Mouse (Mus musculus) MEL (cell line): Measurements from ENCODE around the gene Ing5. TPM values are rescaled to one million over a fixed set of nuclear protein-coding genes. Genes with fewer than 3 reads are reported as not detected.
"Not testable (repeated sequence)": the region's sequence is repeated elsewhere in the genome, so short reads cannot be mapped to it uniquely, and the experiment has no call there.

Experiments
- DNase-seq: peaks from one replicate; pipeline ENCODE4 v3.0.0; 2011; ENCODE audit warnings: low read depth, low spot score
- H3K27ac ChIP-seq: 2 replicates; pipeline ENCODE4 v1.5.1; 2012; ENCODE audit warnings: low read depth, mild to moderate bottlenecking, control low read depth, low read length, moderate library complexity; ENCODE audit not compliant: control insufficient read depth
- H3K27me3 ChIP-seq, 2 experiments: fragments of 150-350 bp in 1 of 2; sonication (generic) in 1 of 2; 2 replicates each; pipeline ENCODE4 v1.6.1; 2012; ENCODE audit warnings: low read length in 2 of 2, mild to moderate bottlenecking in 2 of 2, improper control_type of control experiment in 1 of 2, moderate library complexity in 1 of 2; ENCODE audit not compliant: insufficient read depth in 2 of 2, control insufficient read depth in 1 of 2
- H3K36me3 ChIP-seq, 2 experiments: 2 replicates each; pipeline ENCODE4 v1.6.1; 2012 to 2014; ENCODE audit warnings: low read length in 2 of 2, improper control_type of control experiment in 1 of 2, inconsistent platforms in 1 of 2, mild to moderate bottlenecking in 1 of 2; ENCODE audit not compliant: insufficient read depth in 2 of 2, control insufficient read depth in 1 of 2
- H3K4me1 ChIP-seq, 2 experiments: fragments of 150-350 bp in 1 of 2; sonication (generic) in 1 of 2; 2 replicates each; pipeline ENCODE4 v1.6.1; 2012; ENCODE audit warnings: low read length in 2 of 2, improper control_type of control experiment in 1 of 2, mild to moderate bottlenecking in 1 of 2; ENCODE audit not compliant: insufficient read depth in 2 of 2, control insufficient read depth in 1 of 2
- H3K4me3 ChIP-seq, 2 experiments: fragments of 150-350 bp in 1 of 2; sonication (generic) in 1 of 2; 2 replicates each; pipeline ENCODE4 v1.5.1; 2012; ENCODE audit warnings: low read depth in 2 of 2, low read length in 2 of 2, mild to moderate bottlenecking in 2 of 2, moderate library complexity in 2 of 2, control low read depth in 1 of 2, improper control_type of control experiment in 1 of 2; ENCODE audit not compliant: control insufficient read depth in 1 of 2, insufficient read depth in 1 of 2
- H3K79me2 ChIP-seq: 2 replicates; pipeline ENCODE4 v1.6.1; 2012; ENCODE audit warnings: mild to moderate bottlenecking, low read length, moderate library complexity; ENCODE audit not compliant: control insufficient read depth, poor library complexity, insufficient read depth
- H3K9ac ChIP-seq: 2 replicates; pipeline ENCODE4 v1.6.1; 2012; ENCODE audit warnings: low read depth, mild to moderate bottlenecking, control low read depth, low read length, moderate library complexity; ENCODE audit not compliant: control insufficient read depth, poor library complexity, severe bottlenecking
- H3K9me3 ChIP-seq: fragments of 150-350 bp; sonication (generic); replicated peaks from 2 replicates; pipeline ENCODE4 v1.6.1; 2012; ENCODE audit warnings: mild to moderate bottlenecking, low read length, improper control_type of control experiment, moderate library complexity; ENCODE audit not compliant: insufficient read depth
- CHD1 ChIP-seq: IDR thresholded peaks from 2 replicates; pipeline ENCODE4 v1.6.1; 2012; ENCODE audit warnings: low read depth, mild to moderate bottlenecking, inconsistent platforms, low read length, improper control_type of control experiment
- ELF1 ChIP-seq: IDR thresholded peaks from 2 replicates; pipeline ENCODE4 v1.6.1; 2014; ENCODE audit warnings: low read depth, mild to moderate bottlenecking, inconsistent platforms, low read length, improper control_type of control experiment, moderate library complexity
- EP300 ChIP-seq, 2 experiments: IDR thresholded peaks; 2 replicates each; pipeline ENCODE4 v1.6.1; 2011; ENCODE audit warnings: improper control_type of control experiment in 2 of 2, low read length in 2 of 2, low read depth in 1 of 2, mild to moderate bottlenecking in 1 of 2
- ETS1 ChIP-seq: IDR thresholded peaks from 2 replicates; pipeline ENCODE4 v1.6.1; 2012; ENCODE audit warnings: low read depth, mild to moderate bottlenecking, inconsistent platforms, low read length, improper control_type of control experiment, moderate library complexity
- GATA1 ChIP-seq: IDR thresholded peaks from 2 replicates; pipeline ENCODE4 v1.6.1; 2011; ENCODE audit warnings: low read depth, low read length, improper control_type of control experiment
- KAT2A ChIP-seq: conservative IDR thresholded peaks from 2 replicates; pipeline ENCODE4 v1.6.1; 2012; ENCODE audit warnings: low read depth, low read length, improper control_type of control experiment, inconsistent platforms
- MAFK ChIP-seq: IDR thresholded peaks from 2 replicates; pipeline ENCODE4 v1.6.1; 2011; ENCODE audit warnings: low read depth, mild to moderate bottlenecking, low read length, improper control_type of control experiment, borderline replicate concordance
- MAX ChIP-seq: IDR thresholded peaks from 2 replicates; pipeline ENCODE4 v1.6.1; 2011; ENCODE audit warnings: low read length, improper control_type of control experiment
- MAZ ChIP-seq: IDR thresholded peaks from 2 replicates; pipeline ENCODE4 v1.6.1; 2012; ENCODE audit warnings: low read depth, mild to moderate bottlenecking, inconsistent platforms, low read length, improper control_type of control experiment
- MEF2A ChIP-seq: IDR thresholded peaks from 2 replicates; pipeline ENCODE4 v1.6.1; 2014; ENCODE audit warnings: low read depth, mild to moderate bottlenecking, inconsistent platforms, low read length, improper control_type of control experiment; ENCODE audit not compliant: poor library complexity, insufficient replicate concordance, severe bottlenecking; ENCODE audit errors: extremely low read depth
- MYB ChIP-seq: IDR thresholded peaks from 2 replicates; pipeline ENCODE4 v1.6.1; 2011; ENCODE audit warnings: mild to moderate bottlenecking, low read depth, low read length, improper control_type of control experiment
- POLR2AphosphoS5 ChIP-seq: IDR thresholded peaks from 2 replicates; pipeline ENCODE4 v1.6.1; 2012; ENCODE audit warnings: low read depth, borderline replicate concordance, mild to moderate bottlenecking, inconsistent platforms, low read length, moderate library complexity, mixed read lengths
- RCOR1 ChIP-seq: IDR thresholded peaks from 2 replicates; pipeline ENCODE4 v1.6.1; 2012; ENCODE audit warnings: low read depth, mild to moderate bottlenecking, inconsistent platforms, low read length, improper control_type of control experiment
- SIN3A ChIP-seq: IDR thresholded peaks from 2 replicates; pipeline ENCODE4 v1.6.1; 2012; ENCODE audit warnings: low read length, improper control_type of control experiment, inconsistent platforms
- SMC3 ChIP-seq: IDR thresholded peaks from 2 replicates; pipeline ENCODE4 v1.6.1; 2011; ENCODE audit warnings: low read depth, low read length, improper control_type of control experiment
- TBP ChIP-seq: IDR thresholded peaks from 2 replicates; pipeline ENCODE4 v1.8.0; 2011; ENCODE audit warnings: low read depth, low read length, improper control_type of control experiment
- TCF12 ChIP-seq: IDR thresholded peaks from 2 replicates; pipeline ENCODE4 v1.6.1; 2014; ENCODE audit warnings: low read depth, mild to moderate bottlenecking, inconsistent platforms, low read length, improper control_type of control experiment, moderate library complexity
- USF1 ChIP-seq: IDR thresholded peaks from 2 replicates; pipeline ENCODE4 v1.6.1; 2014; ENCODE audit warnings: low read depth, mild to moderate bottlenecking, inconsistent platforms, low read length, improper control_type of control experiment, moderate library complexity
- USF2 ChIP-seq, 2 experiments: IDR thresholded peaks; 2 replicates each; pipeline ENCODE4 v1.6.1; 2011 to 2012; ENCODE audit warnings: improper control_type of control experiment in 2 of 2, low read length in 2 of 2, borderline replicate concordance in 1 of 2, inconsistent platforms in 1 of 2, low read depth in 1 of 2, mild to moderate bottlenecking in 1 of 2; ENCODE audit not compliant: insufficient read depth in 1 of 2
- ZC3H11A ChIP-seq: IDR thresholded peaks from 2 replicates; pipeline ENCODE4 v1.6.1; 2012; ENCODE audit warnings: low read depth, mild to moderate bottlenecking, inconsistent platforms, low read length, improper control_type of control experiment
- ZMIZ1 ChIP-seq: IDR thresholded peaks from 2 replicates; pipeline ENCODE4 v1.6.1; 2012; ENCODE audit warnings: low read depth, mild to moderate bottlenecking, inconsistent platforms, low read length, improper control_type of control experiment, moderate library complexity
- ZNF384 ChIP-seq: IDR thresholded peaks from 2 replicates; pipeline ENCODE4 v1.6.1; 2012; ENCODE audit warnings: low read depth, mild to moderate bottlenecking, inconsistent platforms, low read length, improper control_type of control experiment
- polyA plus RNA-seq, 2 experiments: library from polyadenylated mRNA; stranded (reverse) in 1 of 2; unstranded in 1 of 2; fragments of >175 nt in 1 of 2; fragments of >200 nt in 1 of 2; gene quantifications; 2 replicates each; pipeline versions ENCODE4 v1.2.1 to v1.2.4; 2012; ENCODE audit warnings: low replicate concordance in 2 of 2, low read depth in 1 of 2; ENCODE audit not compliant: insufficient read length in 2 of 2, insufficient read depth in 1 of 2, missing spikeins in 1 of 2
- total RNA-seq: library from RNA; depleted of rRNA; stranded (reverse); fragments of 300-350 nt; gene quantifications from 2 replicates; pipeline ENCODE4 v1.2.3, GENCODE M21; 2012

Gene Ing5
- total and polyA plus RNA-seq, 3 experiments: 27.6 to 29.2 TPM; not detected in 1

DNA sequence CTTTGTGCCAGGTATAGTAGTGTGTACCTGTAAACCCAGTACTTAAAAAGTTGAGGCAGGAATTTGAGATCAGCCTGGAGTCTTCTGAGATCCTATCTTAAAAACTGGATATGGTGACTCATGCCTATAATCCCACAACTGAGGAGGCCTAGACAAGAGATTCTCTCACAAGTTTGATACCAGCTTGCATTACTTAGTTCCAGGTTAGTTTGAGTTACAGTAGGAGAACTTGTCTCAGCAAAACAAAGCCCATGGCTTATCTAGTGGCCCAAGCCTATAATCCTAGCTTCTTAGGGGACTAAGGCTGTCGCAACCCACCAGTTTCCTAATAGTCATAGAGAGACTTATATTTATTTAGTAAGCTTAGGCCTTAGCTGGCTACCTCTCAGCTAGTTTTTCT, 43.7 kb upstream of the Ing5 start:
- DNase-seq: no peak
- TF ChIP-seq EP300 (IDR thresholded peaks at IDR 0.05; ENCODE audit: low read depth in 1 of 2, low read length in 2 of 2) (no peak), ZC3H11A (no peak), CHD1 (no peak), MEF2A (no peak), GATA1 (no peak), ELF1 (no peak), SMC3 (no peak), USF2 (IDR thresholded peaks at IDR 0.05; ENCODE audit: borderline replicate concordance in 1 of 2, insufficient read depth in 1 of 2, low read depth in 1 of 2, low read length in 2 of 2) (no peak), POLR2AphosphoS5 (no peak), KAT2A (no peak), USF1 (no peak), RCOR1 (no peak)
- no peak overlapping the region for H3K9ac ChIP-seq
- H3K27ac ChIP-seq: no peak overlapping the region
- H3K79me2 ChIP-seq: peaks cover 53% of the 10 kb centered on the region
- H3K9me3 ChIP-seq: no peaks in the 10 kb centered on the region
- H3K4me3 ChIP-seq: no peak overlapping the region
- peaks cover 2 to 39% of the 10 kb centered on the region in 2 experiments; a peak in 2 of 4 replicates for H3K36me3 ChIP-seq
- H3K27me3 ChIP-seq: no peaks in the 10 kb centered on the region
- H3K4me1 ChIP-seq: peaks cover 13 to 19% of the 10 kb centered on the region in 2 experiments

DNA sequence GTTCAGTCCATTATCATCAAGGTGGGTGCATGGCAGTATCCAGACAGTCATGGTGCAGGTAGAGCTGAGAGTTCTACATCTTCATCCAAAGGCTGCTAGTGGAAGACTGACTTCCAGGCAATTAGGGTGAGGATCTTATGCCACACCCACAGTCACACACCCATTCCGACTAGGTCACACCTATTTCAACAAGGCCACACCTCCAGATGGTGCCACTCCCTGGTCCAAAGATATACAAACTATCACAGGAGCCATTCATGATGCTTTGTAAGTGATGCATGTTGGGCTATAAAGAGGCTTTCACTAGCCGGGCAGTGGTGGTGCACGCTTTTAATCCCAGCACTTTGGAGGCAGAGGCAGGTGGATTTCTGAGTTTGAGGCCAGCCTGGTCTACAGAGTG, 40.2 kb upstream of the Ing5 start:
- peaks cover 36% of the 10 kb centered on the region for H3K79me2 ChIP-seq
- not testable (repeated sequence) for H3K27ac ChIP-seq, H3K4me1 ChIP-seq, DNase-seq, H3K9me3 ChIP-seq, H3K4me3 ChIP-seq, H3K27me3 ChIP-seq, H3K9ac ChIP-seq
- peaks cover 16 to 17% of the 10 kb centered on the region in 2 experiments for H3K36me3 ChIP-seq

- Histone ChIP-seq H3K36me3 (peaks cover 9 to 27% of the 10 kb centered on the region in 2 experiments), H3K4me3 (no peak overlapping the region), H3K4me1 (no peaks in the 10 kb centered on the region; a peak in 2 of 4 replicates), H3K27me3 (no peaks in the 10 kb centered on the region), H3K9me3 (no peaks in the 10 kb centered on the region), H3K79me2 (peaks cover 25% of the 10 kb centered on the region), H3K27ac (no peak overlapping the region), H3K9ac (no peak overlapping the region)
- DNase-seq: peak; percentile 46
- TF ChIP-seq USF2 (IDR thresholded peaks at IDR 0.05; ENCODE audit: borderline replicate concordance in 1 of 2, insufficient read depth in 1 of 2, low read depth in 1 of 2, low read length in 2 of 2) (no peak), MYB (no peak), MAX (no peak), TBP (no peak), MAZ (no peak), TCF12 (no peak), SIN3A (no peak), POLR2AphosphoS5 (no peak), USF1 (no peak), ETS1 (no peak), ZMIZ1 (no peak), MAFK (no peak), KAT2A (no peak), ZNF384 (no peak)
Measured at GRCm38 (mm10) chr1:93764871-93765591, 38.7 kb upstream of the Ing5 start.
